Mouse (Mus musculus): ENCODE results near the gene Mtmr10. TPM values are rescaled to one million over a fixed set of nuclear protein-coding genes. Genes with fewer than 3 reads are reported as not detected.

The Mtmr10 gene
- polyA plus RNA-seq, 1 experiment, result 0.02 TPM

DNA sequence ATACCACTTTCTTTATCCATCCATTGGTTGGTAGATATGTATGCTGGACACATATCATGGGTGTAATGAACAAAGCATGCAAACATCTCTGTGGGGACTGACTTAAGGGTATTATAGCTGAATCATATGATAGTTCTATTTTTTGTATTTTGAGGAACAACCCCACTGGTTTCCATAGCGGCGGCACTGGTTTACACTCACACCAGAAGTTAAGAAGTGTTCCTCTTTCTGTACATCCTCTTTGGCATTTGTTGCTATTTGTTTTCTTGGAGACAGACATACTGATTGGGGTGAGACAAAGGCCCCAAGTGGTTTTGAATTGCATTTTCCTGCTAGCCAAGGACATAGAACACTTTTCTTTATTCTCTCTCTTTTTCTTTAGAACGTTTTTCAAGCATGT, 7.9 kb upstream of the Mtmr10 start:
- no peak overlapping the region for H3K4me3 ChIP-seq (replicated peaks)
- H3K9me3 ChIP-seq (ENCODE audit: control insufficient read depth, low read length), result no peaks in the 10 kb centered on the region
- TF ChIP-seq GATA1 (IDR thresholded peaks at IDR 0.05; ENCODE audit: low read length) (no peak), TAL1 (IDR thresholded peaks at IDR 0.05; ENCODE audit: low read length) (no peak)
- H3K4me1 ChIP-seq (ENCODE audit: control insufficient read depth), result no peaks in the 10 kb centered on the region
- no peaks in the 10 kb centered on the region for H3K27me3 ChIP-seq (ENCODE audit: control insufficient read depth)
- no peaks in the 10 kb centered on the region for H3K36me3 ChIP-seq (ENCODE audit: control insufficient read depth)

GRCm38 (mm10) chr7:64286566-64286965, 887 bp upstream of the Mtmr10 start:
- peak overlapping the region; percentile 75 for H3K4me3 ChIP-seq (replicated peaks)
- peaks cover 22% of the 10 kb centered on the region for H3K4me1 ChIP-seq (ENCODE audit: control insufficient read depth)
- H3K27me3 ChIP-seq (ENCODE audit: control insufficient read depth), result peaks cover 7% of the 10 kb centered on the region
- no peaks in the 10 kb centered on the region for H3K36me3 ChIP-seq (ENCODE audit: control insufficient read depth)
- no peaks in the 10 kb centered on the region for H3K9me3 ChIP-seq (ENCODE audit: control insufficient read depth, low read length)
- TF ChIP-seq GATA1 (IDR thresholded peaks at IDR 0.05; ENCODE audit: low read length) (no peak), TAL1 (IDR thresholded peaks at IDR 0.05; ENCODE audit: low read length) (no peak)

- Histone ChIP-seq H3K36me3 (ENCODE audit: control insufficient read depth) (no peaks in the 10 kb centered on the region; the same call in 1 of the 2 replicates), H3K27me3 (ENCODE audit: control insufficient read depth) (peaks cover 7% of the 10 kb centered on the region), H3K9me3 (ENCODE audit: control insufficient read depth, low read length) (no peaks in the 10 kb centered on the region), H3K4me1 (ENCODE audit: control insufficient read depth) (peaks cover 22% of the 10 kb centered on the region), H3K4me3 (replicated peaks) (no peak overlapping the region)
- TF ChIP-seq TAL1 (IDR thresholded peaks at IDR 0.05; ENCODE audit: low read length) (no peak), GATA1 (IDR thresholded peaks at IDR 0.05; ENCODE audit: low read length) (no peak)
Observed at GRCm38 (mm10) chr7:64289416-64289815, 2.0 kb downstream of the Mtmr10 start.

- no peaks in the 10 kb centered on the region for H3K9me3 ChIP-seq (ENCODE audit: control insufficient read depth, low read length)
- H3K27me3 ChIP-seq (ENCODE audit: control insufficient read depth), result peaks cover 7% of the 10 kb centered on the region
- peaks cover 22% of the 10 kb centered on the region for H3K4me1 ChIP-seq (ENCODE audit: control insufficient read depth)
- H3K36me3 ChIP-seq (ENCODE audit: control insufficient read depth), result no peaks in the 10 kb centered on the region; the same call in 1 of the 2 replicates
- H3K4me3 ChIP-seq (replicated peaks), result no peak overlapping the region
- TF ChIP-seq TAL1 (IDR thresholded peaks at IDR 0.05; ENCODE audit: low read length) (no peak), GATA1 (IDR thresholded peaks at IDR 0.05; ENCODE audit: low read length) (no peak)
Observed at GRCm38 (mm10) chr7:64290431-64290830, 3.0 kb downstream of the Mtmr10 start.

GRCm38 (mm10) chr7:64291722-64292121, 4.3 kb downstream of the Mtmr10 start:
- Histone ChIP-seq H3K36me3 (ENCODE audit: control insufficient read depth) (no peaks in the 10 kb centered on the region; the same call in 1 of the 2 replicates), H3K27me3 (ENCODE audit: control insufficient read depth) (peaks cover 7% of the 10 kb centered on the region), H3K4me1 (ENCODE audit: control insufficient read depth) (peaks cover 18% of the 10 kb centered on the region), H3K9me3 (ENCODE audit: control insufficient read depth, low read length) (no peaks in the 10 kb centered on the region), H3K4me3 (replicated peaks) (no peak overlapping the region)
- TF ChIP-seq GATA1 (IDR thresholded peaks at IDR 0.05; ENCODE audit: low read length) (no peak), TAL1 (IDR thresholded peaks at IDR 0.05; ENCODE audit: low read length) (no peak)

- TF ChIP-seq GATA1 (IDR thresholded peaks at IDR 0.05; ENCODE audit: low read length) (no peak), TAL1 (IDR thresholded peaks at IDR 0.05; ENCODE audit: low read length) (no peak)
- H3K27me3 ChIP-seq (ENCODE audit: control insufficient read depth), result no peaks in the 10 kb centered on the region
- H3K9me3 ChIP-seq (ENCODE audit: control insufficient read depth, low read length), result no peaks in the 10 kb centered on the region
- H3K4me3 ChIP-seq (replicated peaks), result no peak overlapping the region
- no peaks in the 10 kb centered on the region for H3K4me1 ChIP-seq (ENCODE audit: control insufficient read depth)
- H3K36me3 ChIP-seq (ENCODE audit: control insufficient read depth), result no peaks in the 10 kb centered on the region; the same call in 1 of the 2 replicates
Observed at GRCm38 (mm10) chr7:64296286-64297010, 9.0 kb downstream of the Mtmr10 start.

DNA sequence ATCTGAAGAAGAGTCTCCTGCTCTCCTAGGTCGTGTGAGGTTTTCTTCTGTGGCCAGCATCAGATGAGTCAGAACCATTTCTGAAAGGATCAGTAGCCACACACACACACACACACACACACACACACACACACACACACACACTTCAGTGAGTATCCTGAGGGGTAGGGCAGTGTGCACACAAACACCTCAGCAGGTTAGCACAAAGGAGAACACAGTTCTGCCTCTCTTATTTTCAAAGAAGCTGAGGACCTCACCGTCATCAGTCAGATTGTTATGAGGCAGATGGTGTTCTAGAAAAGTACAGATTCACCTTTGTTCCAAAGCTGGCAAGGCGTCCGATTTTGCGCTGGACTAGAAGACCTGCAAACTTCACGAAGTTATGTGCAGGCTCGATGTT, 22.8 kb downstream of the Mtmr10 start:
- Histone ChIP-seq H3K4me3 (replicated peaks) (no peak overlapping the region), H3K27me3 (ENCODE audit: control insufficient read depth) (no peaks in the 10 kb centered on the region), H3K36me3 (ENCODE audit: control insufficient read depth) (no peaks in the 10 kb centered on the region; the same call in 1 of the 2 replicates), H3K9me3 (ENCODE audit: control insufficient read depth, low read length) (no peaks in the 10 kb centered on the region), H3K4me1 (ENCODE audit: control insufficient read depth) (no peaks in the 10 kb centered on the region)
- TF ChIP-seq TAL1 (IDR thresholded peaks at IDR 0.05; ENCODE audit: low read length) (no peak), GATA1 (IDR thresholded peaks at IDR 0.05; ENCODE audit: low read length) (no peak)

- Histone ChIP-seq H3K4me1 (ENCODE audit: control insufficient read depth) (no peaks in the 10 kb centered on the region), H3K27me3 (ENCODE audit: control insufficient read depth) (no peaks in the 10 kb centered on the region), H3K36me3 (ENCODE audit: control insufficient read depth) (no peaks in the 10 kb centered on the region; the same call in 1 of the 2 replicates), H3K9me3 (ENCODE audit: control insufficient read depth, low read length) (no peaks in the 10 kb centered on the region), H3K4me3 (replicated peaks) (no peak overlapping the region)
- no peak for TF ChIP-seq GATA1 (IDR thresholded peaks at IDR 0.05; ENCODE audit: low read length)
- no peak for TF ChIP-seq TAL1 (IDR thresholded peaks at IDR 0.05; ENCODE audit: low read length)
Observed at GRCm38 (mm10) chr7:64310756-64311155, 23.3 kb downstream of the Mtmr10 start.

DNA sequence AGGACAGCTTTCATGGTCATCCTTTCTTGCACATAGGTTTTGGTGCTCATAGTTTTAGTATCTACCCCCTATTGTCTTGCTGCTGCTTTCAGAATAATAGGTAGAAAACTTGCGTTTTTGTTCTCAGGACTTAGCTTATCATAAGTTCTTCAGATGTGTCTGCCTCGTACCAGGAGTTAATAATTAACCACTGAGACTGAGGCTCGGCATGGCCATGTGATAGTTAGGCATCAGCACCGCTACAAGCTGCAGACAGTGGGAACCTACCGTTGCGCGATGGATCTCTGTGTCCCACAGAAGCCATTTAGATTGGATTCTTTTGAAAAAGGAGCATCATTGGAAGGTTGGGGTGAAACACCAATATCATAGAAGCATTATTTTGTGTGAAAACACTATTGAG, 25.4 kb downstream of the Mtmr10 start:
- Histone ChIP-seq H3K4me1 (ENCODE audit: control insufficient read depth) (no peaks in the 10 kb centered on the region), H3K4me3 (replicated peaks) (no peak overlapping the region), H3K27me3 (ENCODE audit: control insufficient read depth) (no peaks in the 10 kb centered on the region), H3K36me3 (ENCODE audit: control insufficient read depth) (peaks cover 2% of the 10 kb centered on the region; the same call in 1 of the 2 replicates), H3K9me3 (ENCODE audit: control insufficient read depth, low read length) (no peaks in the 10 kb centered on the region)
- TF ChIP-seq GATA1 (IDR thresholded peaks at IDR 0.05; ENCODE audit: low read length) (no peak), TAL1 (IDR thresholded peaks at IDR 0.05; ENCODE audit: low read length) (no peak)
